Comparison of ENCODE assay signal across 11 mouse cellular contexts in the genomic region with DNA sequence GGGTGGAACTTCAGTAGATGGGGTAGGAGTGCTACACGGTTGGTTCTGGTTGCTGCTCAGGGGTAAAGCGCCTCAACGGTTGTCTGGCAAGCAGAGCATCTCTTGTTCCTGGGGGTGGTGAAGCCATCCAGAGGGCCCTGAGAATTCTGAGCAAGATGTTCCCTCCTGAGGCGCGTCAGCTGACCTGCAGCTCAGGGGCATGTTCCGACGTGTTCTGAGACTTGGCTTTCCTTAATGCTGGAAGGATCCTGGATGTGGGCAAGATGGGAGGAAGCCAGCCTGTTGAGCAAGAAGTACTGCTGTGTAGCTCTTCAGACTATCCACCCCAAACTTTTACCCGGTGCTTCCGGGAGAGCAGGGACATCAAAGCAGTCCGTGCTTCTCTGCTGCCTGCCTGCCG. TPM values are rescaled to one million over a fixed set of nuclear protein-coding genes. Genes with fewer than 3 reads are reported as not detected.
DNase-seq lines count a peak whose midpoint lies in the region; ATAC-seq and TF ChIP-seq lines count a peak whose summit lies in the region.
"Had no signal": no experiment of that assay in that cellular context is flagged by ENCODE, and none has a peak within 500 bp of the region (broad histone marks: within the 10 kb centered on the region; RNA-seq: fewer than 3 reads in every experiment).

No protein-coding gene starts in this region.

- peaks cover 46% of the 10 kb centered on the region for H3K36me3 ChIP-seq in neural tube, embryonic 12.5 days
- peaks cover 5% of the 10 kb centered on the region for H3K36me3 ChIP-seq in heart, postnatal 0 days (replicated peaks; ENCODE audit: control insufficient read depth, insufficient read depth, low read length)

- TF ChIP-seq EP300 in heart, postnatal 0 days (IDR thresholded peaks at IDR 0.05; ENCODE audit: low read depth): no peak

- no peaks in the 10 kb centered on the region for H3K9me3 ChIP-seq in neural tube, embryonic 12.5 days
- no peaks in the 10 kb centered on the region for H3K9me3 ChIP-seq in heart, postnatal 0 days (replicated peaks; ENCODE audit: control insufficient read depth, low read length)

- no peak overlapping the region for H3K9ac ChIP-seq in neural tube, embryonic 12.5 days
- peak overlapping the region; percentile 26; the same call in 1 of the 2 replicates for H3K9ac ChIP-seq in heart, postnatal 0 days (replicated peaks; ENCODE audit: low read depth, low read length)
- H3K9ac ChIP-seq: liver, postnatal 0 days had no signal

- TF ChIP-seq CTCF in gastrocnemius, adult 2 months (IDR thresholded peaks at IDR 0.05): no peak
- TF ChIP-seq CTCF in heart, postnatal 0 days (IDR thresholded peaks at IDR 0.05; ENCODE audit: low read depth): no peak

- H3K4me1 ChIP-seq in neural tube, embryonic 12.5 days: peaks cover 73% of the 10 kb centered on the region
- peaks cover 54% of the 10 kb centered on the region for H3K4me1 ChIP-seq in heart, postnatal 0 days (ENCODE audit: control insufficient read depth, insufficient read depth)

- peak; percentile 52 for DNase-seq in gastrocnemius, adult 2 months
- DNase-seq in gastrocnemius, postnatal 14 days: no peak
- DNase-seq in neural tube, embryonic 10.5 days (ENCODE audit: extremely low spot score, low spot score): no peak
- DNase-seq in heart, postnatal 0 days (ENCODE audit: low spot score): no peak
- DNase-seq in testis, postnatal 14 days (ENCODE audit: low spot score): peak; percentile 46
- DNase-seq in right cerebral cortex, postnatal 4 days: no peak
- no peak for DNase-seq in T-cell, adult 2 months (ENCODE audit: low spot score)
- DNase-seq: cerebellum, adult 11-12 months; liver, postnatal 0 days; thymus, postnatal 36 days had no signal

- peak overlapping the region; percentile 29; the same call in 1 of the 2 replicates for H3K4me3 ChIP-seq in gastrocnemius, adult 2 months
- no peak overlapping the region for H3K4me3 ChIP-seq in neural tube, embryonic 12.5 days
- H3K4me3 ChIP-seq in heart, postnatal 0 days (ENCODE audit: low read depth, low read length): no peak overlapping the region

- H3K27me3 ChIP-seq in neural tube, embryonic 12.5 days (replicated peaks): no peaks in the 10 kb centered on the region
- no peaks in the 10 kb centered on the region for H3K27me3 ChIP-seq in heart, postnatal 0 days (ENCODE audit: control insufficient read depth, insufficient read depth, low read length)

- intact Hi-C loops in gastrocnemius, adult 2 months (cut with DNase I): loop anchor here (5.0 kb wide), 1 partner anchor 70 kb away; no protein-coding TSS in a partner anchor
- intact Hi-C loops in gastrocnemius, postnatal 14 days (cut with DNase I; ENCODE audit: low total_unique reads): loop anchor here (10.0 kb wide), 1 partner anchor 142 kb away; no protein-coding TSS in a partner anchor

- ATAC-seq in neural tube, embryonic 12.5 days (ENCODE audit: low FRiP score, low read depth): no peak
- ATAC-seq in heart, postnatal 0 days (ENCODE audit: insufficient read depth, low read depth): no peak
- ATAC-seq: liver, postnatal 0 days had no signal

- WGBS in neural tube, embryonic 12.5 days: 78% methylated on average over 11 of the region's 11 CpGs
- 51% methylated on average over 11 of the region's 11 CpGs for WGBS in heart, postnatal 0 days

- H3K4me2 ChIP-seq in neural tube, embryonic 12.5 days (replicated peaks): peak overlapping the region; percentile 25; the same call in 1 of the 2 replicates
- H3K4me2 ChIP-seq in heart, postnatal 0 days (ENCODE audit: low read depth, low read length): no peak overlapping the region

- H3K27ac ChIP-seq in gastrocnemius, adult 2 months: peak overlapping the region; percentile 28; the same call in 1 of the 2 replicates
- no peak overlapping the region for H3K27ac ChIP-seq in neural tube, embryonic 12.5 days
- H3K27ac ChIP-seq in heart, postnatal 0 days (ENCODE audit: low read depth): 0 out of 2 replicates have a peak overlapping the region, but pooled peaks have one; percentile 15

RNA-seq across cellular contexts. Expression of a gene that starts 6.2 kb away (rescaled TPM):
- 10 to 100 TPM; 23.2 to 28.3 TPM for total RNA-seq in gastrocnemius, adult 2 months (2021)
- total RNA-seq in gastrocnemius, postnatal 14 days (2021): 10 to 100 TPM; 53.2 to 53.6 TPM
- polyA plus RNA-seq in neural tube, embryonic 12.5 days (2016; fragmentation: Nextera tagmentation; extraction: Ambion mirVana): 65.8 and 69.4 TPM in 2 replicates
- total RNA-seq in heart, postnatal 0 days (2014; rRNA removed; ENCODE audit: low replicate concordance): 106 and 129 TPM in 2 replicates
- polyA plus RNA-seq in heart, postnatal 0 days (2015; fragmentation: Nextera tagmentation; extraction: Ambion mirVana): 17.0 and 17.4 TPM in 2 replicates

Comparison
In these comparisons a context has a peak if more than half of its experiments do, and no peak if none do; other contexts are left out.
1. DNase-seq: peak in gastrocnemius, adult 2 months (single experiment) and testis, postnatal 14 days (single experiment); none in gastrocnemius, postnatal 14 days (single experiment), neural tube, embryonic 10.5 days (single experiment), heart, postnatal 0 days (single experiment), right cerebral cortex, postnatal 4 days (single experiment) and T-cell, adult 2 months (single experiment).